Mouse (Mus musculus) C2C12 (cell line): Measurements from ENCODE around the gene Pacs2.

ENCODE experiments used
- CEBPB ChIP-seq: IDR thresholded peaks from one replicate; pipeline ENCODE4 v1.6.1; 2011; ENCODE audit warnings: low read depth, mild to moderate bottlenecking, control low read depth, moderate library complexity
- CTCF ChIP-seq: IDR thresholded peaks from one replicate; pipeline ENCODE4 v1.5.1; 2011; ENCODE audit not compliant: control insufficient read depth, insufficient read depth, insufficient read length
- FOSL1 ChIP-seq: IDR thresholded peaks from one replicate; pipeline ENCODE4 v1.8.0; 2011; ENCODE audit warnings: mild to moderate bottlenecking, low read length; ENCODE audit not compliant: poor library complexity, insufficient read depth, severe bottlenecking
- MAX ChIP-seq: IDR thresholded peaks from one replicate; pipeline ENCODE4 v1.6.1; 2011; ENCODE audit warnings: mild to moderate bottlenecking, control low read depth
- MYOD1 ChIP-seq: IDR thresholded peaks from one replicate; pipeline ENCODE4 v1.6.1; 2011; ENCODE audit warnings: low read depth; ENCODE audit not compliant: control insufficient read depth, insufficient read length
- MYOG ChIP-seq: IDR thresholded peaks from one replicate; pipeline ENCODE4 v1.6.1; 2011; ENCODE audit not compliant: control insufficient read depth, insufficient read length; ENCODE audit errors: extremely low read depth
- USF1 ChIP-seq: IDR thresholded peaks from one replicate; pipeline ENCODE4 v1.6.1; 2011; ENCODE audit warnings: low read depth, mild to moderate bottlenecking, control low read depth, moderate library complexity

DNA sequence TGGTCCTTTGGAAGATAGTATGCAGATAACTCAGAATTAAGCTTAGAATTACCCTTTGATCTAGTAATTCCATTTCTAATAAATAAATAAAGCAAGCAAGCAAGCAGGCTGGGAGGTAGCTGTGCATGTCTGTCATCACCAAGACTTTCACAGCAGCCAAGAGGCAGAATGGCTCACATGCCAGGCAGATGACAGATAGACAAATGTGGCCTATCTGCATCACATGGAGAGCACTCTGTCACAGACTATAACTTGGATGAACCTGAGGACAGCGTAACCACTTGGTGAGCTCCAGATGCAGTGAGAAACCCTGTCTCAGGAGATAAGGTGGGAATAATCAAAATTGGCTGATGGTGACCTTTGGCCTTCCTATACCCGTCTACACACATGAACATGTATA, 20.8 kb downstream of the Pacs2 start:
- TF ChIP-seq CTCF (no peak), MAX (no peak), MYOG (no peak), USF1 (no peak), CEBPB (no peak), FOSL1 (no peak), MYOD1 (no peak)
